Mouse (Mus musculus): ENCODE data around the gene Baiap2l1.

GRCm38 (mm10) chr5:144289769-144290440, 68.0 kb downstream of the Baiap2l1 start:
- no peak for TF ChIP-seq EP300 (IDR thresholded peaks at IDR 0.05; ENCODE audit: insufficient read depth, low read depth, low read length)
- TF ChIP-seq POLR2A (IDR thresholded peaks at IDR 0.05; ENCODE audit: insufficient read depth, low read depth, low read length) = no peak
- no peak for TF ChIP-seq CTCF (IDR thresholded peaks at IDR 0.05)

Data from heart, adult 2 months (tissue).